Mouse (Mus musculus) mesoderm, embryonic 11.5 days (tissue): Measurements from ENCODE around the gene 1190005I06Rik.
A peak's percentile ranks its signal among the peaks of the same experiment; 100 is the strongest.

ENCODE experiments used
- DNase-seq: peaks from one replicate; pipeline ENCODE4 v3.0.0-alpha.2; 2012; ENCODE audit warnings: low read depth, low spot score

Gene 1190005I06Rik

GRCm38 (mm10) chr8:120647532-120647931 lies at the start of gene 1190005I06Rik:
TSS of gene 1190005I06Rik (minus strand) at chr8:120647632.
- no peak for DNase-seq

DNA sequence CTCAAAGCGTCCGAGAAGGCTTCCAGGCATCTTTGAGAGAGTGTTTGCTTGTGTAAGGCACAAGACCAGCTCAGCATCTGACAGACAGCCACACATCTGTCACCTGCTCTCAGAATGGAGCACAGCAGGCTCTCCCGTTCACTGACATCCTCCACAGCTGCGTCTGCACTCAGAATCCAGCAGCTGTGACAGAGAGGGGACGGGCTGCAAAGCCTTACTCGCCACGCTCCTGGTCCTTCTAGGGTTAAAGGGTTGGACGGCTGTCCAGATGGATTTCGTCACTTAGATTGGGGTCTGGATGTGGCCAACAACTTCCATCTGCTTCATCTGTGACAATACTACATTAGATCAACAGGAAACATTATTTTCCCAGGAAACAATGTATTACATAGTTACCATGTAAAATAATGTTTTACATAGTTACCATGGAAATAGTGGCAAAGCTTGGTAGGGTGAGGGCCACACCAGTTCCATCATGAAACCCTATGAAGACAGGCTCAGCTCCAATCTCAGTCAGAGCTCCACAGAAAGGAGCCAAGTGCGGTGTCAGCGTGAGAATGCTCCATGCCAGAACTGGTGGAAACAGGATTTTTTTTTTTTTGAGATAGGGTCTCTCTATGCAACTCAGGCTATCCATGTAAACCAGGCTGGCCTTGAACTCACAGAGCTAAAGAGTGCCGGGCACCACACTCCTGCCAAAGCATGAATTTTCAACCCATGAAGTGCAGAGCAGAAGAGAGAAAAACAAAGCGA lies 49.1 kb upstream of the 1190005I06Rik start:
- peak; percentile 34 for DNase-seq

DNA sequence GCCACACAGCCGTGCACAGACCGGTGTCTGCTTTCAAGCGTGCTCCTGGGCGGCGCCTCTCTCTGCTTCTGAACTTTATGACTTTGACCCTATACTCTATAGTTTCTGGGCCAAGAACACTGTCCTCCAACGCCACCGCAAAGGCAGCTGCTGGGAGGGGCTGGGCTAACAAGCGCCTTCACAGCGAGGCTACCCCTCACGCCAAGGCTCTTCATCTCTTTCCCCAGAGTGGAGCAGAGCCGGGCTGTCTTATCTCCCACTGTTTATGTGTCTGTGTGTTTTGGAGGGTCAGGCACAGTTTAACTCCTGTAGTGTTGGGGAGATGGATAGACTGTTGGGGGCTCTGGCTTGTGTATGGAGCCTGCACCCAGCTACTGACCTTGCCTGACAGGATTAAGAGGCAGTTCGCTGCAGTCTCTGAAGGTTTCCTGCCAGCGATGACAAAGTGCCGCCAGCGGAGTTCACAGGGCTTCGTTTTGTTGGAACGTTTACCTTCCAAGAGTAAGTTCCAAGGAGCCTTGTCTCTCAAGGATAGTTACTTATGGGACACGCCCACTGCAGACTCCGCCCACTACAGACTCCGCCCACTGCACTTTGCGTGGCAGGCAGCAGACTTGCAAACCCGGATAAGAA lies 46.5 kb upstream of the 1190005I06Rik start:
- DNase-seq: peak; percentile 50

DNA sequence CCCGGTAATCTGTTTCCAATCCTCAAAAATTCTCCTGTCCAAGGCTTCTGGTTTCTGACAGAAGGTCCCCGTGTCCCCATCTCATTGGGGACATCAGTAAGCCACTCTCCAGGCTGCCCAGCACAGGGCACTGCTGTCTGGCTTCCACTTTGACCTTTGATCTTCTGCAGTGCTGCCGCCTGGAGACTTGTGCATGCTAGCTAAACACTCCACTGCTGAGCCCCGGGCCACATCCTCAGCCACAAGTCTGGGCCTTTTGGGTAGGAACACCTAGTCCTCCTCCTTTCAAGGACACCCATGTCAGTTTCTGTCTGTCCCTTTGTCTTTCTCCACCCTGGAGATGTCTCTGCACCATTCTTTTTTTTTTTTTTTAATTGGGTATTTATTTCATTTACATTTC lies 45.5 kb upstream of the 1190005I06Rik start:
- DNase-seq: no peak

DNA sequence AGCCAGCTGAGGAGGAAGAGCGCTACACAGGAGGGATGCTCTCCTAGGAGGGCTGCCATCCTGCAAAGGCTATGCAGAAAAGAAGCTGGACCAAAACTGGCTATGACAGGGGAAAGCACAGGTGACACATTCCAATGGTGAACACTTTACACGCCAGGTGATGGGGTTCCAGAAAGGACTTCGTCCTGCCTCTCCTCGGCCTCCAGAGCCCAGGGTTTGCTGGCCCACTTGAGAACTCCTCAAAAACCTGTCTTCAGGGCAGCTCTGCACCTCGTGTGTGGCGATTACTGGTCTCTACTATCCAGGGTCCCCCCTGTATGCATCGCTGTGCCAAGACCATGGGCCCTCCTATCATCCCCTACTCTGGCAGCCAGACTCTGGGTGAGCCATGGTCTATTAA lies 41.1 kb upstream of the 1190005I06Rik start:
- DNase-seq: no peak

GRCm38 (mm10) chr8:120687786-120688185 lies 40.4 kb upstream of the 1190005I06Rik start:
- no peak for DNase-seq

DNA sequence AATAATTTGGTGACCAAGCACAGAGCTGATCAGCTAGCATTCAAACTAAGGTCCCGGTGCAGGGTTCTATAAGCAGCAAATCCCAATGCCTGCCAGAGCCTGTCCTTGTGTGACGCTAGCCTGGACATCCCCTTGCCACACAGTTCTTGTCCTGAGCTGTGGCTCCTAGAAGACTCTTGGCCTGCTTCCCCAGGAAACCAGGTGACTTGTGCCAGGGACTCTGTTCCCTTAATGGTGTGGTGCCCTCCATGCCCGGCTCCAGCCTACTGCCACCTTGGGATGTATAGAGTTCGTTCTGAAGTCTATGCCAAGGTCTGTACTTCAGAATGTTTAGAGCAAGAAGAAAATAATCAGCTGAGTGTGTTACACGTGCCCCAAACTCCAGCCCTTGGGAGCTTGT lies 39.1 kb upstream of the 1190005I06Rik start:
- no peak for DNase-seq

DNA sequence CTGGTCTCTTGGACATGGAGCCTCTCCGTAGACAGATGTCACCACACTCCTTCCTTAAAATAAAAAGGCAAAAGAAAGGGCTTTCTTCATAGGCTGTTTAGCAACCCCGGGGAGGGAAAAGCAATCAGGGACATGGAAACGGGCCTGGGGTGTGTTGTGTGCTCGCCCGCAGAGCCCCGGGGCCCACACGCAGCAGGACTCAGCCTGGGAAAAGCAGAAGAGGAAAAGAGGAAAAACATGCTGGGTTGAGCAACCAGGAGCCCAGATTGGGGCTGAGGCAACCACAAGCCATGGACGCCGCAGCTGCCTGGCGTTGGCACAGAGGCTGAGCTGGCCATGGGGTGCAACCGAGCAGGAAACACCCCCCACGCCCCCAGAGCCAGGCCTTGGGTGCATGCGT lies 38.6 kb upstream of the 1190005I06Rik start:
- no peak for DNase-seq

DNA sequence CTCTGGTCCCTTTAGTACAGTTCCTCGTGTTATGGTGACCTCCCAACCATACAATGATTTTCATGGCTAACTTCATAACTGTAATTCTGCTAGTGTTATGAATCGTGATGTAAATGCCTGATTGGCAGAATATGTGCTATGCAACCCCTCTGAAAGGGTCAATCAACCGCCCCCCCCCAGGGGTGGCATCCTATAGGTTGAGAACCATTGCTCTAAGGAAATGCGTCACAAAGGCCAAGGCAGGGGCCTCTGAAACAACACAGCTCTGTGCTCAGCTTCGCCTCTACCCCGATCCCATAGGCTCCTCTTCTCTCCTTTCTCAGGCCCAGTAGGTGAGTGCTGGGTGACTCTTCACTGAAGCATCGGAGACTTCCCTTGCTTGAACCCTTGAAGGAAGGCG lies 38.2 kb upstream of the 1190005I06Rik start:
- no peak for DNase-seq

DNA sequence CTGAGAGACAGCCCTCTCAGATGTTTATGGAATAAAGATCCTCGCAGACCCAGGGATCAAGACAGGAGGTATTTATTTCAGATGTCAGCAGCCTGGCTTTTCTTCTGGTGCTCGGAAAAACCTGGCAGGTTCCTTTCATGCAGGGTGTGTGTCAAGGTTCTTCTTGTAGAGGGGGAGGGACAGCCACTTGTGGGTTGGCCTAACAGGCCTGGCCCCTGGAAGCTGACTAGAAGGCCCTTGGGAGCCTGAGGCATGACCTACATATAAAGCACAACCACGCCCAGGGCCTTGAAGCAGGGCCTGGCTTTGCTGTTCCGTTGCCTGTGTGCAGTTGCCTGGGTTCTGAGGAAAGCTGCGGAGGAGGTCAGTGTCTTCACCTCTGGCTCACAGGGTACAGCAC lies 37.7 kb upstream of the 1190005I06Rik start:
- no peak for DNase-seq

DNA sequence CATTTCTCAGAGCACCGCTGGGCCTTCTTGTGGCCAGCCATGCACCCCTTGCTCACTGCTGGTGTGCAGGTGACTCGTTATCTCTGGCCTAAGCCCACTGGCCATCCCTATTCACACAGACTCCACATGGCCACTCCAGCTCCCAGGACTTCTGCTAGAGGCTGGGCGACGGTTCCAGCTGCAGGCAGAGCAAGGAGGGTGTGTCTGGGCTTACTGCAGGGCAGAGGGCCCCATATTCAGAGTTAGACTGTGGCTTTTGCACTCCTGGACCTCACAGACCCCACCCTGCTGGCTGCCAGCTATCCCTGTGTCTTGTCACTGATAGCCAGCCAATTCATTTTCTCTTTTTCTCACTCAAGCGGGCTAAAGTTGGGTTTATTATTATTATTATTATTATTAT lies 36.6 kb upstream of the 1190005I06Rik start:
- no peak for DNase-seq

DNA sequence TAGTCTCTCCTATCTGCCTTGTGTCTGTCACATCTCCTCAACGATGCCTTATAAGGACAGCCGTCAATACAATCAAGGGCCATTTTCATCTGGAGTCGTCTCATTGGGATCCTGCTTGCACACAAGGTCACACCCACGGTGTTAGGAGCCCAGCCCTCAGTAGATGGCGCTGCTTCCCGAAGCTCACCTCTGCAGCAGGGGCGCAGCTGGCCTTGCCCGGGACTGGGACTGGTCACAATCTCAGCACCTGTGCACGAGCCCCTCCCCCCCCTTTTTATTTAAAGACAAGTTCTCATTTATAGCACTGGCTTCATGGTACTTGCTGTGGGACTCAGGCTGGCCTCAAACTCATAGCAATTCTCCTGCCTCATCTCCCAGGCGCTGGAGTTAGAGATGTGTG lies 36.2 kb upstream of the 1190005I06Rik start:
- DNase-seq: peak; percentile 68

DNA sequence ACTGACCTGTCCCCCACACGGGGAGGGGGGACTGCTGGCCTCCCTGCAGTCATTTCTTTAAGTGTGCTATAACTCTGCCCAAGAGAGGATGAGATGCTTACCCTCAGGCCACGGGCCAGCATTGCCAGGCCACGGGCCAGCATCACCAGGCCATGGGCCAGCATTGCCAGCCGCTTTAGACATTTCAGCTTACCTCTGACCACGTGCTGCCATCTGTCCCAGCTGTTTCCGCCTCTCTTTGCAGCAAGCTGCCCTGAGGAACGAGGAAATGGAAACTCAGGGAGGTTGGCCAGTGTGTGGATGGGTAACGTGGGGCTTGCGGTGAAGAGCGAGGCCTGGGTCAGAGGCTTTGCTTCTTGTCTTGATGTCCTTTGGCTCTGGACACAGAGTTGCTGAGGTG lies 33.7 kb upstream of the 1190005I06Rik start:
- no peak for DNase-seq

- peak; percentile 38 for DNase-seq
These were observed 33.0 kb upstream of the 1190005I06Rik start for GRCm38 (mm10) chr8:120680405-120680804.

DNA sequence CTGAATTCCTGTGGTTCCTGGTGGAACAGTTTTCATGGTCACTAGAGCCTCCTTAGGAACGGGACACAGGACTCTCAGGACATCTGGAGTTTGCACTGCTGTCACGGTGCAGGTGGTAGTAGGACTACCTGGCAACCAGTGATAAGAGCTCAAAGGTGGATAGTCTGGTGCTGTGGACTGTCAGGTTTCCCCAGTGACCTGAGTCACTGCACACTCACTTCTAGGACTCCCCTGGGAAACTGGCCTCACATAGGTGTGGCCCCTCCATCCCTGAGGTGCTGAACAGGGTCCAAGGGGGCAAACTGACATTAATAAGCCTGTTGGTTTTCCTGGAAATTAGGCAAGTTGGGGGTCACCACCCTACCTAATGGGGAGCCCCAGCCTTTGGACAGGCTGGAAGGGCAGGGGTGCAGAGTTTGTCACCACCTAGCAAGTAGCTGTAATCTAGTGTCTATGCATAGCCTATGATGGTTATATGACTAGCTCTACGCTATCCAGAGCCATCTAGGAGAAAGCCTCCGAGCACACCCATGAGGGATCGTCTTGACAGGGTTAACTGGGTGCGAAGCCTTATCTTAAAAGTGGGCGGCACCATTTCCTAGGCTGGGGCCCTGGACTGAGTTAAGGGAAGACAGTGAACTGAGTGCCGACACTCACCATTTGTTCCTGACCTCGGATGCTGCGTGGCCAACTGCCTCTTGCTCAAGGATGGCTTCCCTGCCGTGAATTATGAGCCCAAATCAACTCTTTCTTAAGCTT lies 32.4 kb upstream of the 1190005I06Rik start:
- DNase-seq: no peak

DNA sequence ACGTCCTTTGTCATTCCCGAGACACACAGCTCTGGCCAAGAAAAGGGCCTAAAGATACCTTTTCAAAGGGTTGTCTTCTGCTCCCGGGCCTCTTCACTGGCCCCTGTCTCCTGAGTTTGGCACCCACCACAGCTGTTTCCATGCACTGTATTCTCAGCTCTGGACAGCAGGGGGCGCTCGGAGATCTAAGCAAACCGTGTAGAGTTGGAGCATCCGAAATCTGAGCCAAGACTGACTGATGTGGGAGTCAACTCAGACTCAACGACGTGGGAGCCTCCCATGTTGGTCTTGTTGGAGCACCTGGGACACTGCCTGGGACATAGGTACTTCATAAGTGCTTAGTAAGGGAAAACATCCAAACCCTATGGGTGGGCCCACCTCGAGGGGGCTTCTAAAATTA lies 31.0 kb upstream of the 1190005I06Rik start:
- DNase-seq: peak; percentile 86

DNA sequence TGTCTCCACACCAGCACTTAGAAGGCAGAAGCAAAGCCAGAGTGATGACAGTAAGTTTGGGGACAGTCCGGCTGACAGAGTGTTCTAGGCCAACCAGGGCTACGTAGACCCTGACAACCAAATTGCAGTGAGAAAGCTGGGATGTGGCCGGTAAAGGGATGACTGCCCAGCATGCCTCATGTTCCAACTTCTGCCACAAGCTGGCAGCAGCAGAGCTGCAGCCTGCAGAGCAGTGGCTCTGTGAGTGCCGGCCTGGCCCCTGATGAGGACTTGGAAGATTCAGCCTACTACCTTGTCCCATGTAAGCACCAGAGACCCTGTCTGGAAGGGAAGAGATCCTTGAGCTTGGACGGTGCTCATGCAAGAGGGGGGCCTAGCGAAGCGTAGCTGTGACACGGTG lies 28.3 kb upstream of the 1190005I06Rik start:
- no peak for DNase-seq

GRCm38 (mm10) chr8:120673298-120673697 lies 25.9 kb upstream of the 1190005I06Rik start:
- no peak for DNase-seq

- DNase-seq: no peak
These were observed 25.3 kb upstream of the 1190005I06Rik start for GRCm38 (mm10) chr8:120672626-120673229.

- DNase-seq: peak; percentile 17
These were observed 24.3 kb upstream of the 1190005I06Rik start for GRCm38 (mm10) chr8:120671775-120672174.

DNA sequence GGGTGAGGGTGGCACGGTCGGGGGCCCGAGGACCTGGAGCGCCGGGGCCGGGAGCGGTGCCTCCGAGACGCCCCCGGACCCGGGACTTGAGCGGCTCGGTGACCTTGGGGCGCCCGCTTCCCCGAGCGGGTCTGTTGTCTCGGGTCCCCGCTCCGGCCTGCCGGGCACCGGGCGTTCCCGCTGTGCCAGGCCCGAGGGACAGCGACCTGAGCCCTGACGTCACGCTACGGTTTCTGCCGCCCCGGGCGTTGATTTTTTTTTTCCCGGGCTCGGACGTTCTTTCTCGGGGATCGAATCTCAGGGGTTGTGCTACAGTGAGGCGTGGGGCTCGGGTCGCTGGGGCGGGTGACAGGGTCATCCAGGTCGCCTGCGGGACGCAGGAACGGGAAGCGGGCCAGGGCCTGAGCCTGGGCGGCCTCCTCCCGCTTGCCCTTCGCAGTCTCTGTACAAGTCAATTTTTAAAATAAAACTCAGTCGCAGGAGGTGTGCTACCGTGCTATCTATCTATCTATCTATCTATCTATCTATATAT lies 21.0 kb upstream of the 1190005I06Rik start, which contains the start of gene Emc8:
Emc8 (minus strand) TSS at position 200 of the 532 bp plus-strand sequence.
- peak; percentile 14 for DNase-seq
